ENCODE assay signal across 8 mouse cellular contexts in genomic region chr10:60080601-60080981, GRCm38 (mm10). TPM values are rescaled to one million over a fixed set of nuclear protein-coding genes. Genes with fewer than 3 reads are reported as not detected.
DNase-seq lines count a peak whose midpoint lies in the region; ATAC-seq and TF ChIP-seq lines count a peak whose summit lies in the region.

No protein-coding gene starts in this region.

- H3K4me1 ChIP-seq in kidney, embryonic 16.5 days (ENCODE audit: insufficient read depth, low read length) = peaks cover 50% of the 10 kb centered on the region
- peaks cover 14% of the 10 kb centered on the region for H3K4me1 ChIP-seq in bone marrow, adult 2 months (ENCODE audit: control insufficient read depth, insufficient read depth, low read length)
- peaks cover 57% of the 10 kb centered on the region for H3K4me1 ChIP-seq in heart, postnatal 0 days (ENCODE audit: control insufficient read depth, insufficient read depth)
- peaks cover 40 to 59% of the 10 kb centered on the region in 2 experiments for H3K4me1 ChIP-seq in liver, embryonic 14.5 days (replicated peaks; ENCODE audit: control insufficient read depth in 2 of 2, insufficient read depth in 2 of 2, low read length in 1 of 2)

- 9% methylated on average over 5 of the region's 5 CpGs for WGBS in kidney, embryonic 16.5 days
- 2% methylated on average over 5 of the region's 5 CpGs for WGBS in bone marrow, adult 2 months
- 19% methylated on average over 5 of the region's 5 CpGs for WGBS in heart, postnatal 0 days
- 8% methylated on average over 5 of the region's 5 CpGs for WGBS in liver, embryonic 14.5 days (ENCODE audit: insufficient replicate concordance)

- H3K4me3 ChIP-seq in kidney, embryonic 16.5 days (ENCODE audit: low read length) = no peak overlapping the region
- H3K4me3 ChIP-seq in bone marrow, adult 2 months (replicated peaks; ENCODE audit: control insufficient read depth, low read depth, low read length) = no peak overlapping the region
- no peak overlapping the region for H3K4me3 ChIP-seq in heart, postnatal 0 days (ENCODE audit: low read depth, low read length)
- H3K4me3 ChIP-seq in liver, embryonic 14.5 days (ENCODE audit: insufficient read depth in 1 of 2, low read depth in 2 of 2, low read length in 2 of 2) = no peak overlapping the region

- H3K27me3 ChIP-seq in kidney, embryonic 16.5 days (ENCODE audit: insufficient read depth, low read length) = no peaks in the 10 kb centered on the region
- H3K27me3 ChIP-seq in heart, postnatal 0 days (ENCODE audit: control insufficient read depth, insufficient read depth, low read length) = no peaks in the 10 kb centered on the region
- H3K27me3 ChIP-seq in liver, embryonic 14.5 days (ENCODE audit: control insufficient read depth, insufficient read depth, low read length) = no peaks in the 10 kb centered on the region

- no peaks in the 10 kb centered on the region for H3K36me3 ChIP-seq in kidney, embryonic 16.5 days (ENCODE audit: insufficient read depth, low read length)
- H3K36me3 ChIP-seq in heart, postnatal 0 days (replicated peaks; ENCODE audit: control insufficient read depth, insufficient read depth, low read length) = no peaks in the 10 kb centered on the region
- no peaks in the 10 kb centered on the region for H3K36me3 ChIP-seq in liver, embryonic 14.5 days (replicated peaks; ENCODE audit: control insufficient read depth, insufficient read depth, low read depth)

- ATAC-seq in kidney, embryonic 16.5 days (ENCODE audit: low FRiP score, low TSS enrichment) = no peak
- no peak for ATAC-seq in heart, postnatal 0 days (ENCODE audit: insufficient read depth, low read depth)
- ATAC-seq in liver, embryonic 14.5 days (ENCODE audit: insufficient read depth) = no peak
- no peak for ATAC-seq in frontal cortex, adult (ENCODE audit: low TSS enrichment)

- H3K4me2 ChIP-seq in kidney, embryonic 16.5 days (replicated peaks; ENCODE audit: low read depth, low read length) = no peak overlapping the region
- no peak overlapping the region for H3K4me2 ChIP-seq in heart, postnatal 0 days (ENCODE audit: low read depth, low read length)
- H3K4me2 ChIP-seq in liver, embryonic 14.5 days (ENCODE audit: low read depth) = peak overlapping the region; percentile 29

- H3K9ac ChIP-seq in kidney, embryonic 16.5 days (replicated peaks; ENCODE audit: low read length) = no peak overlapping the region; the same call in 1 of the 2 replicates
- no peak overlapping the region for H3K9ac ChIP-seq in heart, postnatal 0 days (replicated peaks; ENCODE audit: low read depth, low read length)
- H3K9ac ChIP-seq in liver, embryonic 14.5 days (replicated peaks) = peak overlapping the region; percentile 20; the same call in 1 of the 2 replicates

- no peak for TF ChIP-seq EP300 in heart, postnatal 0 days (IDR thresholded peaks at IDR 0.05; ENCODE audit: low read depth)
- TF ChIP-seq EP300 in liver, embryonic 14.5 days (IDR thresholded peaks at IDR 0.05; ENCODE audit: low read depth) = no peak

- DNase-seq in kidney, postnatal 4 days = no peak
- no peak for DNase-seq in heart, postnatal 0 days (ENCODE audit: low spot score)
- DNase-seq in liver, embryonic 14.5 days (ENCODE audit: low read depth in 3 of 3, low spot score in 3 of 3) = no peak
- no peak for DNase-seq in right cerebral cortex, adult 2 months (ENCODE audit: low spot score in 2 of 2)
- no peak for DNase-seq in layer of hippocampus, adult 18-20 months (ENCODE audit: low spot score in 2 of 2)

- TF ChIP-seq POLR2A in bone marrow, adult 2 months (IDR thresholded peaks at IDR 0.05; ENCODE audit: borderline replicate concordance, control insufficient read depth, low read depth, low read length) = no peak

- no peak for TF ChIP-seq CTCF in bone marrow, adult 2 months (IDR thresholded peaks at IDR 0.05; ENCODE audit: control insufficient read depth, insufficient read depth, low read length)
- TF ChIP-seq CTCF in heart, postnatal 0 days (IDR thresholded peaks at IDR 0.05; ENCODE audit: low read depth) = no peak
- TF ChIP-seq CTCF in liver, embryonic 14.5 days (IDR thresholded peaks at IDR 0.05; ENCODE audit: low read depth) = no peak

- peak overlapping the region; percentile 68 for H3K27ac ChIP-seq in kidney, embryonic 16.5 days (ENCODE audit: low read length)
- peak overlapping the region; percentile 64 for H3K27ac ChIP-seq in bone marrow, adult 2 months (ENCODE audit: control insufficient read depth, insufficient read depth, low read depth, low read length, poor library complexity)
- H3K27ac ChIP-seq in heart, postnatal 0 days (ENCODE audit: low read depth) = peak overlapping the region; percentile 83
- H3K27ac ChIP-seq in liver, embryonic 14.5 days = peak overlapping the region; percentile 84

- no peaks in the 10 kb centered on the region for H3K9me3 ChIP-seq in kidney, embryonic 16.5 days (ENCODE audit: low read length)
- no peaks in the 10 kb centered on the region for H3K9me3 ChIP-seq in heart, postnatal 0 days (replicated peaks; ENCODE audit: control insufficient read depth, low read length)
- H3K9me3 ChIP-seq in liver, embryonic 14.5 days (ENCODE audit: control insufficient read depth, low read length) = no peaks in the 10 kb centered on the region

RNA-seq across cellular contexts. Expression of gene Spock2, which starts 25.4 kb away (rescaled TPM):
- 47.1 and 56.8 TPM in 2 replicates for polyA plus RNA-seq in kidney, embryonic 16.5 days (2015; fragmentation: Nextera tagmentation; extraction: Ambion mirVana)
- polyA plus RNA-seq in bone marrow, adult 2 months (2011; ENCODE audit: insufficient read depth, insufficient read length, low replicate concordance, missing spikeins) = 0.95 and 1.2 TPM in 2 replicates
- total RNA-seq in heart, postnatal 0 days (2014; rRNA removed; ENCODE audit: low replicate concordance) = 18.3 and 18.4 TPM in 2 replicates
- 5.2 and 5.7 TPM in 2 replicates for polyA plus RNA-seq in heart, postnatal 0 days (2015; fragmentation: Nextera tagmentation; extraction: Ambion mirVana)
- polyA plus RNA-seq in liver, embryonic 14.5 days (2012; rRNA removed) = 0.04 and 0.12 TPM in 2 replicates
- polyA plus RNA-seq in liver, embryonic 14.5 days (2014; fragmentation: Nextera tagmentation; extraction: Ambion mirVana) = 0.04 and 0.06 TPM in 2 replicates
- 100 to 1,000 TPM; 480 to 496 TPM for total RNA-seq in layer of hippocampus, adult 18-20 months (2021)
